Mouse (Mus musculus) brain, embryonic 14.5 days (tissue): ENCODE measurements around the gene Cfap43.

ENCODE experiments used
- CTCF ChIP-seq: fragments of 200-500 bp; IDR thresholded peaks from 2 replicates; pipeline ENCODE4 v1.5.1; 2012; ENCODE audit warnings: inconsistent platforms, mild to moderate bottlenecking, moderate library complexity, borderline replicate concordance; ENCODE audit not compliant: insufficient read depth, insufficient read length; ENCODE audit errors: extremely low read depth
- POLR2A ChIP-seq: fragments of 200-500 bp; IDR thresholded peaks from 2 replicates; pipeline ENCODE4 v1.6.1; 2012; ENCODE audit warnings: mild to moderate bottlenecking, inconsistent platforms, borderline replicate concordance; ENCODE audit not compliant: poor library complexity, insufficient read depth, insufficient read length, severe bottlenecking; ENCODE audit errors: extremely low read depth

GRCm38 (mm10) chr19:47890489-47891130 is 28.5 kb downstream of the Cfap43 start:
- TF ChIP-seq CTCF, result no peak
- TF ChIP-seq POLR2A, result no peak
